Mouse (Mus musculus): ENCODE results near the gene Apcs.

Gene Apcs

DNA sequence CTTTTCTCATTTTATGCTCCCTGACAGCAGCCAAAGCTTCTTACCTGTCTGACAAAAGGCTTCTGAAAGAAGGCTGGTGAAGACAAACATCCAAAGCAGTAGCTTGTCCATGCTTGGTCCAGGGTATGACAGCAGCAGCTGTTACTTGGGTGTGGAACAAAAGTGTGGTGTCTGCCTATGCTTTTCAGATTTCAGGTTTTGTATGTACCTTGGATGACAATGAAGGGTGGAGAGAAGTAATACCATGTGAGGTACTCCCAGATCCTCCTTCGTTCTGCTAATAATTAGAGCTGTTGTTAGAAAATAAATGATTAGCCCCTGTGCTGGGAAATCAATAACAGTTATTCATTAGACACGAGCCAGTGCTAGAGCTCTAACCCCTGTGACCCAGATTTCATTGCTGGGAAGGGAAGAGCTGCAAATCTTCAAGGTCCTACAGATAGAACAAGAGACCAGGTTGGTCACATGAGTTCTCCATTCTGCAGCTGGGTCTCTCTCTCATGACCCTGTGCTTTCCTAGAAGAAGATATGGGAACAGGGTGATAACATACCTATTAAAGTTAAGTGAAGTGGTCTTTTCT lies at the start of gene Apcs:
Gene Apcs (minus strand): TSS at position 265 of the 581 bp plus-strand sequence.
- no peak for DNase-seq (ENCODE audit: low spot score)

DNA sequence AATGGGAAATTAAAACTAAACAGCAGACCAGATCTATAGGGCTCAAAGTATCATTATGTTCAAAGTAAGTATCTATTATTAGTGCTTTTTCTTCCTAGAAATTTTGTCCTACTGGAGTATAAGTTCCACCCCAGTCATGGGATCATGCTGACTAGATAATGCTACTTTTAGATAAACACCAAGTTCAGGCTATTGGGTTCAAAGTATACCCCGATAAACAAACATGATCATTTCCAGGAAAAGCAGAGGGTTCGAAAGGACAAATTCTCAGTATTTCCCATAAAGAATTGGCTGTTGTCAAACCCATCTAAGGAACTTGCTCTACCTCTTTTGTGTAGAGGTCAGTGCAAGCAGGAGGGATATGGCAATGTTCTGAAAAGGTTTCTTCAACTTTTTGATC lies 37.4 kb upstream of the Apcs start:
- no peak for DNase-seq (ENCODE audit: low spot score)

DNA sequence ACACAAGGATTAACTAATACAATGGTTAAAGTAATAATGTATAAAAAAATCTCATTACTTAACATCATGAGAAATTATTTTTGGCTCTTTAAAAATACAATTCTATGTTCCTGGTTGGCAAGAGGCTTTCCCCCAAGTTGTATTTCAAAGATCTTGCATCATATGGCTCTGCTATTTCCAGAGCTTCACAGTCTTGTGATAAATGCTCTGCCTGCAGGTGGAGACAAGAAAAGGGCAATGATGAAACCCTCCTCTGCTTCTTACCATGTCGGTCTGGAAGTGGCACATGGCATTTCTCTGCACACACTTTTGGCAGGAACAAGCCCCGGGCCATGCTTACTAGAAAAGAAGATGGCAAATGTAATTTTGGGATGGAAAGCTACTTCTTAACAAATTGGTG lies 23.6 kb upstream of the Apcs start:
- DNase-seq (ENCODE audit: low spot score), result no peak

DNA sequence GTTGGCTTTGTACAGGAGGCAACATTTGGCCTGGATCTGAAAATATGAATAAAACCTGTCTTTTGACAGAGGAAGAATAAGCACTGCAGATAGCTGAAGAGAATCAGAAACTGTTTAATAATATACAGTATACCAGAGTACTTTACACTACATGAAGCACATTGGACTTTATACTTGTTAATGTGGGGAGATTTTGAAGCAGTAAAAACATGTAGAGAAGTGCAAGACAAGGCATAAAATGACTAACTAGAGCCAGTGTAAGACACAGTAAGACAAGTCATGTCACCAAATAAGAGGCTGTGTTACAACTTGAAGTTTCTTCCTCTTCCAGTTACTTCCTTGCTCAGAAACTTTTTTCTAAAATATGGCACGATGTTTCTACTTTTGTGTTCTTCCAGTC lies 22.3 kb upstream of the Apcs start:
- DNase-seq (ENCODE audit: low spot score), result no peak

DNA sequence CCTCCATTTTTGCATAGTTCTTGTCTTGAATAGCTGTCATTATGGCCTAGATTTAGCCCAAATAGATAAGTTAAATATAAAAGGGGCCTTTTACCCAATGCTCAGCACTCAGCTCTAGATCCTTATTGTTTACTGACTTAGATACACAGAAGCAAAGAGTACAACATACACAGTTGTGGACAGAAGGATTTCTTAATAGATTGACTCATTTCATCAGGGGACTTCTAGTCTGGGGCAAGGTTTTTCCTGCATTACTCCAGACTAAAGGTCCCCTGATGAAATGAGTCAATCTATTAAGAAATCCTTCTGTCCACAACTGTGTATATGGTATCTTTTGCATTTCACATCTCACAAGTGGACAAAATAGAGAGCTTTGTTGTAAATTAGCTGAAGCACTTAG lies 8.5 kb upstream of the Apcs start:
- DNase-seq (ENCODE audit: low spot score), result no peak

DNA sequence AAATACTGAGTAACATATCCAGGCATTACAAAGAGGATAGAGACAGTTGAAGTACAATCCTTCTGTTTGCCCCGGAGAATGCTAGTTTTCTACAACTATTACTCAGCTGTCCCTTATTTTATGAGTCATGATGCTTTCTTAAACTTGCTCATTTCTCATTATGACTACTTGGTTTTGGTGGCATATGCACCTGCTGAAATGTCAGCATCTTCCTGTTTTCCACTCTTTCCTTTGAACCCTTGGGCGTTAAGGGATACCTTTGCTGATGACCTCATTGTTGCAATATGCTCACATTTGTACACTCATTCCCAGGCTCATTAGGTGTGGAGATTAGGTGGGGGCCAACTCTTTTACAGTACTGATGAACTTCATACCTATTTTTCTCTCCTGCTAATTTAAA lies 594 bp upstream of the Apcs start:
- no peak for DNase-seq (ENCODE audit: low spot score)

DNA sequence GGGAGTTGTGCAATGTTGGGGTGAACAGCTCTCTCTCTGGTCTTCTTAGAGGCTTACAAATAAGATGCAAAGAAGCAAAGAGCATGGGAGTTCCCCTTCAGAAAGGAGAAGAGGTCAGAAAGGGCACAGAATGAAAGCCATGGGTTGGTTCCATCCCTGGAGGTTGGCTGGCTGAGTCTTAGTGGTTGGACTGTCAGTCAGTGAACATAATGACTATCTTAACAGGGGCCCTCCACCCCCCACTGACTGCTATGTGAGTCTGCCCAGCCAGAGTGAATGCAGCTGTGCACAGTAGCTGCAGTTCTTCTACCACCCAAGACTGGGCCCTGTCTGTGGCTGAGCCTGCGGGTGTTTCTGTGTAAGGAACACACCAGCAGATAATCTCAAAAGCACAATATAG lies 18.2 kb downstream of the Apcs start:
- DNase-seq (ENCODE audit: low spot score), result no peak

DNA sequence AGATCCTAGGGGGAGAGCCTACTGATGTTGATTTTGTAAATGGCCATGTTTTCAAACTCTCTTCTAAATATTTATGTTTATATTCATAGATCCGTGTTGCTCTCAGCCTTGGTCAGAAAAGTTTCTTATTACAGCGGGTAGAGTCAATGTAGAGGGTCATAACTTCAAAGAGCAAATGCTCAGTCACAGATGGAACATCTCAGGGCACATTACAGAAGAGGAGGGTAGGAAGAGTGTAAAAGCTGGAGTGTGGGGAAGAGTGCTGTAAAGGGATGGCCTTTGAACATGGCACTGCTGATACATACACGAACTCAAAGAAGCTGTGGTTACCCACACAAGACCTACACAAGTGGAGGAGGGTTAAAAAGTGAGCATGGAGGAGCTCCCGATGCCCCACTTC lies 19.6 kb downstream of the Apcs start:
- DNase-seq (ENCODE audit: low spot score), result no peak

DNA sequence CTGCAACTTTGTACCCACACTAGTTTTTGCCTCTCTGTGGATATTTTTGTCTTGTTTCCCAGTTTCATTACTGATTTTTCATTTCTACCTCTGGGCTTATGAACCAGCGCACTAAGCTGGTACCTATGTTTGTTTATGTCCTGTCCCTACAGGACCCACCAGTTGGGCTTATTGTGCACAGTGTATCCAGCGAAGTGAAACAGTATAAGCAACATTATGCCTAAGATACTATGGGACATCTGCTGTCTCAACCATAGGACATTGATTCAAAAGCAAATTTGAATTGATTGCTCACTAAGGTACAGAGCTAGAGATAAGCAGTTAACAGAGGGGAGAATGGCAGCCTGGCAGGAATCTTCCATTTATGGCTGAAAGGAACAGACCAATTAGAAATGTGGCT lies 46.7 kb downstream of the Apcs start:
- no peak for DNase-seq (ENCODE audit: low spot score)

DNA sequence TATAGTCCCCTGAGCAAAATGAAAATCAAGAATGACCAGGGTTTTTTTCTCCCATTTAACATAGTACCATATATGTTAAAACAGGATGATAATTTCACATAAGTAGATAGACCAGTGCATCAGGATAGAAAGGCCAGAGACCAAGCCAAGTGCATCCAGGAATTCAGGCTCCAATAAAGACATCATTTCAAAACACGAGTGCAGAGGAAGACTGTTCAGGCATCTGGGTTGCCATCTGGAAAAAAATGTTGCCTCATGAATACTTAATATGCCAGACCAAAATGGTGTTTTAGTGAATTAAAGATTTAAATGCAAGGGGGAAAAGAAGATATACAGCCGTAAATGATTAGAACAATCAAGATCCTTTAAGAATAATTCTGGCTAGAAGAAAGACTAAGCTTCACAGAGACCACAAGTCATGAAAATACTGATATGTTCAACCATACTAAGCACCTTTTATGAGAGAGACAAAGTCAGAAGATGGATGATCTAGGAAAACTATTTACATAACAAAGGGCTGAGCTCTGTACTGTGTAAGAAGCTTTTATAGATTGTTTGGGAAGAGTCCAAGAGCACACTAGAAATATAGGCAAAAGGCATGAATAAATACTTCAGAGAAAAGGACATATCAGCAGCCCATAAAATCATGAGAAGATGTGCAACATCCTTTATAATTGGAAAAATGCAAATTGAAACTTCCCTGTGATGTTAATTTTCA lies 47.6 kb downstream of the Apcs start:
- peak; percentile 2 for DNase-seq (ENCODE audit: low spot score)
